Mouse (Mus musculus): ENCODE data around the gene Emsy. TPM values are rescaled to one million over a fixed set of nuclear protein-coding genes. Genes with fewer than 3 reads are reported as not detected.

Emsy gene
- polyA plus RNA-seq, 1 experiment: 14.8 TPM

DNA sequence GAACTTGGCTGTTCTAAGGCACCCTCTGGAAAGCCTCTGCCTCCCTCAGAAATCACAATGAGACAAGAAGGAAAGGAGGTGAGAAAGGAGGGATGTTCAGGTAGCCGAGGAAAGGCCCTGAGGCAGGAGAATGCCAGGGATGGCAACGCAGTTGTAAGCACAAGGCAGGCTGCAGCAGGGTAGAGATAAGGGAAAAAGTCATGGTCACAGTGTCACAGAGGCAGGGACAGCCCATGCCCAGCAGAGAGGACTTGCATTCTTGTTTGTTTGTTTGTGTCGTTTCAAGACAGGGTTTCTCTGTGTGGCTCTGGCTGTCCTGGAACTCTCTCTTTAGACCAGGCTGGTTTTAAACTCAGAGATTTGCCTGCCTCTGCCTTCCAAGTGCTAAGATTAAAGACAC lies 105.5 kb downstream of the Emsy start:
- Histone ChIP-seq H3K4me3 (ENCODE audit: extremely low read depth, insufficient read depth, insufficient read length) (no peak overlapping the region), H3K27me3 (ENCODE audit: control insufficient read depth, insufficient read depth, low read length) (no peaks in the 10 kb centered on the region), H3K36me3 (ENCODE audit: control insufficient read depth, insufficient read depth, low read length) (no peaks in the 10 kb centered on the region), H3K27ac (ENCODE audit: insufficient read depth, low read length) (no peak overlapping the region), H3K4me1 (ENCODE audit: control insufficient read depth, insufficient read depth, insufficient read length) (no peaks in the 10 kb centered on the region)
- WGBS: 91% methylated on average over 3 of the region's 3 CpGs
- TF ChIP-seq POLR2A (IDR thresholded peaks at IDR 0.05; ENCODE audit: low read depth, low read length): no peak
- no peak for TF ChIP-seq CTCF (IDR thresholded peaks at IDR 0.05; ENCODE audit: extremely low read depth, insufficient read depth, insufficient read length, insufficient replicate concordance)
- no peak for DNase-seq (ENCODE audit: low read depth in 1 of 2, low spot score in 2 of 2)

DNA sequence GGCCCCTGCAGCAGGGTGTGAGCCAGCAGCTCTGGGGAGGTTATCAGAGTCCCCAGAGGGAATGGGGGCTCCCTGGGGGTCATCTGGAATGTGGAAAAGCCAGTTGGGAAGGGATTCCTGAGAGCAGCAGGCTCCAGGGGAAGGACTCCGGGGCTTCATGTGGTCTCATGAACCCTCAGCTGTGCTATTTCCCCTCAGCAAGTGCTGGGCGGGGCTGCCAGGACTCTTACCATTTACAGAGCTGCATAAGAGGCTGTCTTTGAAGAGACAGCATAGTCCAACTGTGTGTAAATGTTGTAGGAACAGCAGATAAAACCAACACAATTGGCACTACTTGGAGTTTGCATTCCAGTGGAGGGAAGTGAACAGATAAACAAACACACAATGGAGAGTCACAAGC lies 106.0 kb downstream of the Emsy start:
- WGBS: 14% methylated on average over 2 of the region's 2 CpGs
- no peak for DNase-seq (ENCODE audit: low read depth in 1 of 2, low spot score in 2 of 2)
- TF ChIP-seq POLR2A (IDR thresholded peaks at IDR 0.05; ENCODE audit: low read depth, low read length) (no peak), CTCF (IDR thresholded peaks at IDR 0.05; ENCODE audit: extremely low read depth, insufficient read depth, insufficient read length, insufficient replicate concordance) (no peak)
- no peak overlapping the region for H3K27ac ChIP-seq (ENCODE audit: insufficient read depth, low read length)
- H3K4me3 ChIP-seq (ENCODE audit: extremely low read depth, insufficient read depth, insufficient read length): no peak overlapping the region
- no peaks in the 10 kb centered on the region for H3K27me3 ChIP-seq (ENCODE audit: control insufficient read depth, insufficient read depth, low read length)
- H3K4me1 ChIP-seq (ENCODE audit: control insufficient read depth, insufficient read depth, insufficient read length): no peaks in the 10 kb centered on the region
- no peaks in the 10 kb centered on the region for H3K36me3 ChIP-seq (ENCODE audit: control insufficient read depth, insufficient read depth, low read length)

DNA sequence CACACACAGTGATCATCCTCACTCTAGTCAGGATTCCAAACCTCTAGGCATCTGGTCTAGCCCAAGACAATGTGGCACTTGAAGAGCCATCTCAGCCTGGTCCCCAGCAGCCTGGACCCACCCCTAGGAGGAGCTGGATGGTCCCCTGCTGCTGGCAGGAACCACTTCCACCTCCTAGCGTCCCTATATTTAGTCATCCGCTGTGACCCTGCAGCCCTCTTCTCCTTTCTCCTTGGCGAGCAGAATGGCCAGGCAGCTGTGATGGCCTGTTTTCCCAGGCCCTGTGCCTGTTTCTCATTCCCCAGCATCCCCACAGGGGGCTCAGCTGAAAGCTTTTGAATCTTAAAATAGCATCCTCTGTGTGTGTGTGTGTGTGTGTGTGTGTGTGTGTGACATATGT lies 107.7 kb downstream of the Emsy start:
- TF ChIP-seq CTCF (IDR thresholded peaks at IDR 0.05; ENCODE audit: extremely low read depth, insufficient read depth, insufficient read length, insufficient replicate concordance) (no peak), POLR2A (IDR thresholded peaks at IDR 0.05; ENCODE audit: low read depth, low read length) (no peak)
- no peak overlapping the region for H3K4me3 ChIP-seq (ENCODE audit: extremely low read depth, insufficient read depth, insufficient read length)
- no peaks in the 10 kb centered on the region for H3K36me3 ChIP-seq (ENCODE audit: control insufficient read depth, insufficient read depth, low read length)
- no peaks in the 10 kb centered on the region for H3K27me3 ChIP-seq (ENCODE audit: control insufficient read depth, insufficient read depth, low read length)
- no peak overlapping the region for H3K27ac ChIP-seq (ENCODE audit: insufficient read depth, low read length)
- WGBS: 27% methylated on average over 3 of the region's 3 CpGs
- DNase-seq (ENCODE audit: low read depth in 1 of 2, low spot score in 2 of 2): no peak
- H3K4me1 ChIP-seq (ENCODE audit: control insufficient read depth, insufficient read depth, insufficient read length): no peaks in the 10 kb centered on the region

DNA sequence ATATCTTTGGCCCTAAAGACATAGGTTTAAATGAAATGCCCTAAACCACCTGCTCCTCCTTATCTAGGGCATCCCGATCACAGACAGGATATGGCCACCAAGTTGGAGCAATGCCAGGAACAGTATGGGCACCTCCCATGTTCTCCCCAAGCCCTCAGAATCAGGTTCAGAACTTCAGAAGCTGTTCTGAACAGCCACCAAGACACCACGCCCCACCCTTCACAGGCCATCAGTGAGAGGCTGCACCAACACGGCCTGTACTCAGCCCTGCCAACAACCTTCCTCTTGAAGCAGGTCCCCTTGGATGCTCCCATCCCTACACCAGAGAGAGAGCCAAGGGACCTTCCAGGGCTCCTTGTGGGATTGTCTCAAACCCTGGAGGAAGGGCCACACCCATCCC lies 112.0 kb downstream of the Emsy start:
- H3K4me1 ChIP-seq (ENCODE audit: control insufficient read depth, insufficient read depth, insufficient read length): no peaks in the 10 kb centered on the region
- WGBS: 59% methylated on average over 3 of the region's 3 CpGs
- no peak overlapping the region for H3K4me3 ChIP-seq (ENCODE audit: extremely low read depth, insufficient read depth, insufficient read length)
- H3K27ac ChIP-seq (ENCODE audit: insufficient read depth, low read length): no peak overlapping the region
- no peak for TF ChIP-seq CTCF (IDR thresholded peaks at IDR 0.05; ENCODE audit: extremely low read depth, insufficient read depth, insufficient read length, insufficient replicate concordance)
- TF ChIP-seq POLR2A (IDR thresholded peaks at IDR 0.05; ENCODE audit: low read depth, low read length): no peak
- no peaks in the 10 kb centered on the region for H3K36me3 ChIP-seq (ENCODE audit: control insufficient read depth, insufficient read depth, low read length)
- no peaks in the 10 kb centered on the region for H3K27me3 ChIP-seq (ENCODE audit: control insufficient read depth, insufficient read depth, low read length)
- no peak for DNase-seq (ENCODE audit: low read depth in 1 of 2, low spot score in 2 of 2)

DNA sequence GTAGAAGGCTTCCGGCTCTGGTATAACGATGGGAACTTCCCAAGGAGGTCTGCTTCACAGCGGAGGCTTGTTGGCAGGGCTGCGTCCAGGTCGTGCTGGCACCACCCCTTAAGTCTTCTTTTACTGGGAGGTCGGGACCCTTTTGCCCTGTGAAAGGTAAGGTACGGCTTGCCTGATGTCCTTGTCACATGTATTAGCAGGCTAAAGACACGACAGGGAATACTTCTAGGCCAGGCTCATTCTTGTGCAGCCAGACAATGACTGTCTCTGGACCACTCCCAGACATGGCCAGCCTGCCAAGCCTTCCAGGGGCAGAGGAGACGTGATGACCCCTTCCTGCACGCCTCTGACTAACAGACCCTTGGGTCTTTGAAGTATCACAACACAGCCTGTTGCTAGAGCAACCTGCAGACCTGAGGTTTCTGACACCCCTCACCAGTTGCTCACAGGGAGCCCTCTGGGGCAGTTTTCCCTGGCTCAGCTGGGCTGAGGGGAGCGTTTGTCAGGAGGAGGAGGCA lies 112.7 kb downstream of the Emsy start:
- H3K4me3 ChIP-seq (ENCODE audit: extremely low read depth, insufficient read depth, insufficient read length): no peak overlapping the region
- no peaks in the 10 kb centered on the region for H3K36me3 ChIP-seq (ENCODE audit: control insufficient read depth, insufficient read depth, low read length)
- no peak overlapping the region for H3K27ac ChIP-seq (ENCODE audit: insufficient read depth, low read length)
- 84% methylated on average over 11 of the region's 11 CpGs for WGBS
- no peak for DNase-seq (ENCODE audit: low read depth in 1 of 2, low spot score in 2 of 2)
- H3K27me3 ChIP-seq (ENCODE audit: control insufficient read depth, insufficient read depth, low read length): no peaks in the 10 kb centered on the region
- no peak for TF ChIP-seq POLR2A (IDR thresholded peaks at IDR 0.05; ENCODE audit: low read depth, low read length)
- no peak for TF ChIP-seq CTCF (IDR thresholded peaks at IDR 0.05; ENCODE audit: extremely low read depth, insufficient read depth, insufficient read length, insufficient replicate concordance)
- H3K4me1 ChIP-seq (ENCODE audit: control insufficient read depth, insufficient read depth, insufficient read length): no peaks in the 10 kb centered on the region

DNA sequence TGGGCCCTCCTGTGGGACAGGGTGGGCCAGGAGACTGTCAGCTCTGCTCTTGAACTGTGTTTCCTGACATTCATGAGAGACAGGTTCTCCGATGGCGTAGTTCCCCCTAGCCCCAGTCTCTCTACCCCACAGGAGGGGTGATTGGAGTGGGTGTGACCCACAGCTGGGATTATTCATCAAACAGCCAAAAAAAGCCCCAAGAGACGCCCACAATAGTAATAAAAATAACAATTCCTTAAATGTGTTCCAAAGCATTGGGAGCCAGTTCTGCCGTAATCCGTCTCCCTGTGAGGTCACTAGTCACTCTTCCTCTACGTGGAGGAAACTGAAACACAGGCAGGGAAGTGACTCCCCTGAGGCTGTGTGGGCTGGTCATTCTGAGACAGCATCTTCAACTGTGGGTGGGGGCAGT lies 113.8 kb downstream of the Emsy start:
- Histone ChIP-seq H3K27ac (ENCODE audit: insufficient read depth, low read length) (no peak overlapping the region), H3K27me3 (ENCODE audit: control insufficient read depth, insufficient read depth, low read length) (no peaks in the 10 kb centered on the region), H3K4me3 (ENCODE audit: extremely low read depth, insufficient read depth, insufficient read length) (no peak overlapping the region), H3K36me3 (ENCODE audit: control insufficient read depth, insufficient read depth, low read length) (no peaks in the 10 kb centered on the region), H3K4me1 (ENCODE audit: control insufficient read depth, insufficient read depth, insufficient read length) (no peaks in the 10 kb centered on the region)
- 71% methylated on average over 6 of the region's 6 CpGs for WGBS
- no peak for DNase-seq (ENCODE audit: low read depth in 1 of 2, low spot score in 2 of 2)
- TF ChIP-seq CTCF (IDR thresholded peaks at IDR 0.05; ENCODE audit: extremely low read depth, insufficient read depth, insufficient read length, insufficient replicate concordance) (no peak), POLR2A (IDR thresholded peaks at IDR 0.05; ENCODE audit: low read depth, low read length) (no peak)

DNA sequence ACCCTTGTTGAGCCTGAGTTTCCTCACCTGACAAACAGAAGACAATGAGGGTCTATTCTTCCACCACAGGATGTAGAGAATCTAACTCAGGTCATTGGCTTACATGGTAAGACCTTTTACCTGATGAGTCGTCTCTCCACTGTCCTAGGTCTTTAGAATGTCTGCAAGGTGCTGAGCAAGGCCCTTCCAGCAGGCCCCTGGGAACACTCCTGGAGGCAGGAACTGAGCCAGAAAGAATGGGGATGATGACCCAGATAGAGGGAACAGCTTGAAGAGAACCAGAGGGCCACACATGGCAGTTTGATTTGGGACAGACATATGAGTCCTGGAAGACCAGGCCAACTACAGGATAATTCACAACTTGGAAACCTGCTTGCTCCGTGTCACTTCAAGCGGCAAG lies 114.3 kb downstream of the Emsy start:
- Histone ChIP-seq H3K36me3 (ENCODE audit: control insufficient read depth, insufficient read depth, low read length) (no peaks in the 10 kb centered on the region), H3K4me3 (ENCODE audit: extremely low read depth, insufficient read depth, insufficient read length) (no peak overlapping the region), H3K27ac (ENCODE audit: insufficient read depth, low read length) (no peak overlapping the region), H3K27me3 (ENCODE audit: control insufficient read depth, insufficient read depth, low read length) (no peaks in the 10 kb centered on the region), H3K4me1 (ENCODE audit: control insufficient read depth, insufficient read depth, insufficient read length) (no peaks in the 10 kb centered on the region)
- no peak for DNase-seq (ENCODE audit: low read depth in 1 of 2, low spot score in 2 of 2)
- WGBS: 90% methylated on average over 3 of the region's 3 CpGs
- TF ChIP-seq CTCF (IDR thresholded peaks at IDR 0.05; ENCODE audit: extremely low read depth, insufficient read depth, insufficient read length, insufficient replicate concordance): no peak
- TF ChIP-seq POLR2A (IDR thresholded peaks at IDR 0.05; ENCODE audit: low read depth, low read length): no peak

Measured in spleen, adult 2 months (tissue).